Comparison of ENCODE assay signal across 9 mouse cellular contexts in the genomic region with DNA sequence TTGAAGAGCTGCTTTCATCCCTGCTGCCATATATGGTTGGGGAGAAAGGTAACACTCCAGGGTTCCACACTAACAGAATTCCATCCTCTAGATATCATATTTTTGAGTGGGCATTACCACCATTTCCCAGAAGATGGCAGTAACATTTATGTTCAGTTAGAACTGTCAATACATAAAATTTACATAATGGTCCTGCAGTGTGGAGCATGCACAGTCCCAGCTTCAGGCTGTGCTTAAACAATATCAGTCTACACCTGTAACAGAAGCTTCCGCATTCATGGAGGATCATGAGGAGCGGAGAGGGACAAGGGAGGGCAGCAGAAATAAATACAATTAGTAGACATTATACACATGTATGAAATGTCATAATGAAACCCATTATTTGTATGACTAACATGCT.
DNase-seq lines count a peak whose midpoint lies in the region; ATAC-seq lines count a peak whose summit lies in the region.
"Had no signal": no experiment of that assay in that cellular context is flagged by ENCODE, and none has a peak within 500 bp of the region (broad histone marks: within the 10 kb centered on the region; RNA-seq: fewer than 3 reads in every experiment).

No protein-coding gene starts in this region.

- no peaks in the 10 kb centered on the region for H3K27me3 ChIP-seq in embryonic facial prominence, embryonic 11.5 days (ENCODE audit: control insufficient read depth, insufficient read depth, low read length)
- H3K27me3 ChIP-seq in embryonic facial prominence, embryonic 10.5 days (replicated peaks; ENCODE audit: low read depth, poor library complexity, severe bottlenecking) = no peaks in the 10 kb centered on the region
- H3K27me3 ChIP-seq in neural tube, embryonic 11.5 days (ENCODE audit: control insufficient read depth, insufficient read depth, low read length) = no peaks in the 10 kb centered on the region
- H3K27me3 ChIP-seq in neural tube, embryonic 15.5 days (replicated peaks) = no peaks in the 10 kb centered on the region
- H3K27me3 ChIP-seq in hindbrain, embryonic 12.5 days = no peaks in the 10 kb centered on the region

- H3K9me3 ChIP-seq in embryonic facial prominence, embryonic 11.5 days (replicated peaks; ENCODE audit: control insufficient read depth, low read length) = no peaks in the 10 kb centered on the region
- H3K9me3 ChIP-seq in embryonic facial prominence, embryonic 10.5 days = peaks cover under 1% of the 10 kb centered on the region; the same call in 1 of the 2 replicates
- H3K9me3 ChIP-seq in neural tube, embryonic 11.5 days (ENCODE audit: control insufficient read depth, low read length) = no peaks in the 10 kb centered on the region
- no peaks in the 10 kb centered on the region for H3K9me3 ChIP-seq in neural tube, embryonic 15.5 days (replicated peaks)
- peaks cover under 1% of the 10 kb centered on the region; the same call in 1 of the 2 replicates for H3K9me3 ChIP-seq in hindbrain, embryonic 12.5 days (replicated peaks)

- intact Hi-C loops in gastrocnemius, postnatal 36 days (cut with DNase I) = no loop called here
- intact Hi-C loops in heart, postnatal 14 days (cut with DNase I) = loop anchor here (5.0 kb wide), 1 partner anchor 123 kb away; no protein-coding TSS in a partner anchor

- no peak overlapping the region for H3K4me2 ChIP-seq in embryonic facial prominence, embryonic 11.5 days (ENCODE audit: low read depth, low read length)
- H3K4me2 ChIP-seq in neural tube, embryonic 11.5 days (ENCODE audit: low read depth) = no peak overlapping the region
- H3K4me2 ChIP-seq in neural tube, embryonic 15.5 days = no peak overlapping the region
- H3K4me2 ChIP-seq in hindbrain, embryonic 12.5 days (replicated peaks) = no peak overlapping the region

- no peak overlapping the region for H3K27ac ChIP-seq in embryonic facial prominence, embryonic 11.5 days (replicated peaks; ENCODE audit: low read depth, low read length)
- H3K27ac ChIP-seq in embryonic facial prominence, embryonic 10.5 days (replicated peaks) = no peak overlapping the region
- H3K27ac ChIP-seq in neural tube, embryonic 11.5 days (ENCODE audit: low read depth, low read length) = no peak overlapping the region
- no peak overlapping the region for H3K27ac ChIP-seq in neural tube, embryonic 15.5 days (replicated peaks)
- H3K27ac ChIP-seq in hindbrain, embryonic 12.5 days = no peak overlapping the region

- ATAC-seq in embryonic facial prominence, embryonic 11.5 days (replicated peaks; ENCODE audit: insufficient number of reproducible peaks, low FRiP score, low TSS enrichment, low read depth) = no peak
- ATAC-seq in neural tube, embryonic 11.5 days (ENCODE audit: insufficient read depth, low FRiP score, low TSS enrichment) = peak; percentile 67; the same call in 1 of the 2 replicates
- ATAC-seq in neural tube, embryonic 15.5 days (ENCODE audit: low FRiP score) = no peak
- 0 out of 2 replicates have a peak, but pooled peaks have one; percentile 54 for ATAC-seq in hindbrain, embryonic 12.5 days (ENCODE audit: low FRiP score)

- H3K4me3 ChIP-seq in embryonic facial prominence, embryonic 11.5 days (ENCODE audit: low read depth, low read length) = no peak overlapping the region
- H3K4me3 ChIP-seq in embryonic facial prominence, embryonic 10.5 days = no peak overlapping the region
- no peak overlapping the region for H3K4me3 ChIP-seq in neural tube, embryonic 11.5 days (ENCODE audit: low read depth, low read length)
- no peak overlapping the region for H3K4me3 ChIP-seq in neural tube, embryonic 15.5 days (replicated peaks)
- no peak overlapping the region for H3K4me3 ChIP-seq in hindbrain, embryonic 12.5 days

- H3K36me3 ChIP-seq in embryonic facial prominence, embryonic 11.5 days (replicated peaks; ENCODE audit: control insufficient read depth, insufficient read depth, low read depth, low read length) = no peaks in the 10 kb centered on the region
- H3K36me3 ChIP-seq in embryonic facial prominence, embryonic 10.5 days (replicated peaks) = no peaks in the 10 kb centered on the region
- H3K36me3 ChIP-seq in neural tube, embryonic 11.5 days (ENCODE audit: control insufficient read depth, insufficient read depth, low read length) = no peaks in the 10 kb centered on the region
- no peaks in the 10 kb centered on the region for H3K36me3 ChIP-seq in neural tube, embryonic 15.5 days
- no peaks in the 10 kb centered on the region for H3K36me3 ChIP-seq in hindbrain, embryonic 12.5 days

- H3K9ac ChIP-seq in embryonic facial prominence, embryonic 11.5 days (replicated peaks; ENCODE audit: low read length) = no peak overlapping the region
- H3K9ac ChIP-seq in neural tube, embryonic 11.5 days (ENCODE audit: low read length) = no peak overlapping the region
- no peak overlapping the region for H3K9ac ChIP-seq in neural tube, embryonic 15.5 days (replicated peaks)
- H3K9ac ChIP-seq in hindbrain, embryonic 12.5 days = no peak overlapping the region

- WGBS in embryonic facial prominence, embryonic 11.5 days = 89% methylated on average over 2 of the region's 2 CpGs
- WGBS in embryonic facial prominence, embryonic 10.5 days = 94% methylated on average over 2 of the region's 2 CpGs
- 88% methylated on average over 2 of the region's 2 CpGs for WGBS in neural tube, embryonic 11.5 days
- 84% methylated on average over 2 of the region's 2 CpGs for WGBS in neural tube, embryonic 15.5 days
- 95% methylated on average over 2 of the region's 2 CpGs for WGBS in hindbrain, embryonic 12.5 days

- H3K4me1 ChIP-seq in embryonic facial prominence, embryonic 11.5 days (ENCODE audit: control insufficient read depth, insufficient read depth, low read length) = no peaks in the 10 kb centered on the region
- 0 out of 2 replicates have a peak, but pooled peaks cover 3% of the 10 kb centered on the region for H3K4me1 ChIP-seq in embryonic facial prominence, embryonic 10.5 days
- H3K4me1 ChIP-seq in neural tube, embryonic 11.5 days (ENCODE audit: control insufficient read depth, insufficient read depth, low read length) = no peaks in the 10 kb centered on the region
- no peaks in the 10 kb centered on the region for H3K4me1 ChIP-seq in neural tube, embryonic 15.5 days
- no peaks in the 10 kb centered on the region for H3K4me1 ChIP-seq in hindbrain, embryonic 12.5 days

- peak; percentile 54 for DNase-seq in embryonic facial prominence, embryonic 11.5 days (ENCODE audit: low spot score)
- DNase-seq in embryonic facial prominence, embryonic 10.5 days (ENCODE audit: low spot score) = no peak
- no peak for DNase-seq in neural tube, embryonic 11.5 days (ENCODE audit: low spot score)
- DNase-seq in telencephalon, adult 2 months (ENCODE audit: low read depth, low spot score) = peak; percentile 3
- DNase-seq in gastrocnemius, postnatal 36 days = no peak
- DNase-seq in heart, postnatal 14 days = no peak
- DNase-seq: gastrocnemius, postnatal 10 days had no signal

Comparison
In these comparisons a context has a peak if more than half of its experiments do, and no peak if none do; other contexts are left out.
1. ATAC-seq: peak in neural tube, embryonic 11.5 days (single experiment) and hindbrain, embryonic 12.5 days (single experiment); none in embryonic facial prominence, embryonic 11.5 days (single experiment) and neural tube, embryonic 15.5 days (single experiment).
2. DNase-seq: peak in embryonic facial prominence, embryonic 11.5 days (single experiment) and telencephalon, adult 2 months (single experiment); none in embryonic facial prominence, embryonic 10.5 days (single experiment), neural tube, embryonic 11.5 days (single experiment), gastrocnemius, postnatal 36 days (0 of 2) and heart, postnatal 14 days (0 of 2).